Mouse (Mus musculus) CD4-positive helper T cell, adult 2 months (primary cell): Measurements from ENCODE around the gene Mmp9.

Experiments
- DNase-seq: peaks from one replicate; pipeline ENCODE4 v3.0.0-alpha.2; 2012; ENCODE audit warnings: low read depth, missing footprints, low spot score

The Mmp9 gene

DNA sequence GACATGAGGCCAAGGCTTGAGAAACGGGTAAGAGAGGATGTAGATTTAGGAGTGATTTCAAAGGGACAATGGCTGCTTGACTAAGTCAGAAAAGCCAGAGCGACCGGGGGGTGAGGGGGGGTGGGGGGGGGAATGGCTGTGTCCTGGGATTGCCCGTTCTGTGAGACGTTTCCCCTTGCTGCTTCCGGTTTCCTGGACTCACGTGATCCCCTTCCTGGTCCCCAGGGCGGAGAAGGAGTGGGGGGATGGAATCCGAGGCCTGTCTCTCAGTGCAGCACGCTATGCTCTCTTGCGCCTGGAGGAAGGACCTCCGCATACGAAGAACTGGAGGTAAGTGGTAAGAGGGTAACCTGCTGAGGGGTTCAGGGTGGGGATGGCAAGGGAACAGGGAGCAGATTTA lies 48.2 kb downstream of the Mmp9 start:
- no peak for DNase-seq

DNA sequence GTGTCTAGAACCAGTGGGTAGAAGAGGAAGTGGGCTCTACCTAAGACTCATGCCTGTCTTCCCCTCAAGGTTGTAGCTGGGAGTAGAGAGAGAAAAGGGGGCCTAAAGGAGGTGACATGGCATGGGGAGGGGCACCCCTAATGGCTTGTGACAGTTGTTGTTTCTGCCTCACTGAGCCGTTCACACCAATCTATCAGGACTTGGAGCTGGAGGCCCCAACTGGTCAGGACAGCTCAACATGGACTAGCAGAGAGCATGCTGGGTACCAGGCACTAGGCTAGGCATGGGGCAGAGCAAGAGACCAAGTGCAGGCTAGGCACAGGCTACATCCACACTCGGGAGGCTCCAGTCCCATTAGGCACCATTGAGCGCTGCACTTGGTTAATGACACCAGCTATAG lies 50.5 kb downstream of the Mmp9 start:
- DNase-seq: no peak

DNA sequence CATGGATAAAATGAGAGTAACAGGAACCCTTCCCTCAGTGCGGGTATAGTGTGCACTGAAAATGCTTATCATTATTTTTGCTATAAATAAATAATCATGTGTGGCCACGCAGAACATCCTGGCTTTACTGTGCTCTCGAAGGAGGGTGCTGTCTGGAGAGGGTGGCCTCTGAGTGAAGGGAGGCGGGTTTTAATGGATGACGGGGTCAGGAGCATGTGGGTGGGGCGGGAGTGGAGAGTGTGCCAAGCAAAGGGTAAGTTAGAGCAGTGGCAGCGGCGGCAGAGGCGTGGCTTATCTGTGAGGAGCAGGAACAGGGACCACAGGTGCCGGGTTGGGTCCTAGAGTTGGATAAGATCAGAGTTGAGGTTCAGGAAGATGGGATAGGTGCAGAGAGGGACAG lies 51.2 kb downstream of the Mmp9 start:
- no peak for DNase-seq

DNA sequence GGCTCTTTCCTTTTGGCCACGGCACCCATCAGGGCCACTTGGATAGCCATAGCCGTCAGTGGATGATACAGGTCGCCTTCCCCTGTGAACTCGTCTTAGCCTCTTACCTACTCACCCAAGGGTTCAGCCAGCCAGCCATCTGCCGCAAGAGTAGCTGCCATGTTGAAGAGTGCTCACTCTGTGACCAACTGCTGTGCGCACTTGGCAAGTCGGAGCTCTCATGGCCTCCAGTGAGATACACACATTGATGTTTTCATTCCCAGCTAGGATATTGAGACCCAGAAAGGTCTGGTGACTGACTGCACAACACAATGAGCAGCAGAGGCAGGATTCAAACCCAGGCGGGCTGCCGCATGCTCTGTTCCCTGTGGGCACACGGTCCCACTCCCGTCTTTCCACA lies 53.6 kb downstream of the Mmp9 start:
- DNase-seq: no peak

DNA sequence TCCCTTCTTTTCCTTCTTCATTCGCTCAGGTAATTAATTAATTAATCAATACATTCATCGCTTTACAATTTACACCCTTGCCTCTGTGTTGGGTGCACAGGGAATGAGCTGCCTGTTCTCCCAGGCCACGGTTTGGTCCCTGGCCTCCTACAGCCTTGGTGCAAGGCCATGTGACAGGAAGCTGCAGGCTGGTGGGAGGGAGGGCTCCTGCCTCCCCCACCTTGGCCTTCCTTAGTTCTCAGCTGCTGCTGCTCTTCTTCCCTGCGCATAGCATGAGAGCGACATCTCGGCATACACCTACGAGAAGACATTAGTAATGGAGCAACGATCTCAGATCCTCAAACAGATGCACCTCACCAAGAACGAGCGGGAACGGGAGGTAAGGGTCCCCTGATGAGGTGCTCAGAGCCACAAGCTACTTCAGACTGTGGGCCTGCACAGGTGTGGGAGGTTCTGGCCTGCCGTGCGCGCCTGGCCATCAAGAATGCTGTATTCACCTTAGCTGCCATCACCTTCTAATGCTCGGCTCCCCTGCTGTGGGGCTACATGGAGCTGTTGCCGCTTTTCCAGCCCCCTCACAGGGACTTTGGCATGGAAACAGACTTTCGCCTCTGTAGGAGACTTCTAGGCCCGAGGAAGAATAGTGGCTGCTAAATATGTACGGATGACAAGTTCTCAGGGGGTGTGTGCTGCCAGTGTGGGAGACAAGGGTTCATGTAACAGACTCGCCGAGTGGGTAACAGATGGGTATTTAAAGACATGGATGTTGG lies 54.3 kb downstream of the Mmp9 start:
- DNase-seq: no peak

DNA sequence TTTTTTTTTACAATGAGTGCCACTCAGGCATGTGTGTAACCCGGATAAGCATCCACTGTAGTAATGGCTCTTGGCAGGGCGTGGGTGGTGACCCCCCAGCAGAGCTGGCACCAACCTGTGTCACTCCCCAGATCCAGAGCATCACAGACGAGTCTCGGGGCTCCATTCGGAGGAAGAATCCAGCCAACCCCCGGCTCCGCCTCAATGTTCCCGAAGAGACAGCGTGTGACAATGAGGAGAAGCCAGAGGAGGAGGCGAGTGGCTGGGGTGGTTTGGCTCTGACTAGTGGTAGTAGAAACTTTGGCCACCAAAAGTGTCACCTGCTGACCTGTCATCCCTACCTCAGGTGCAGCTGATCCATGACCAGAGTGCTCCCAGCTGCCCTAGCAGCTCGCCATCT lies 55.4 kb downstream of the Mmp9 start:
- DNase-seq: no peak

DNA sequence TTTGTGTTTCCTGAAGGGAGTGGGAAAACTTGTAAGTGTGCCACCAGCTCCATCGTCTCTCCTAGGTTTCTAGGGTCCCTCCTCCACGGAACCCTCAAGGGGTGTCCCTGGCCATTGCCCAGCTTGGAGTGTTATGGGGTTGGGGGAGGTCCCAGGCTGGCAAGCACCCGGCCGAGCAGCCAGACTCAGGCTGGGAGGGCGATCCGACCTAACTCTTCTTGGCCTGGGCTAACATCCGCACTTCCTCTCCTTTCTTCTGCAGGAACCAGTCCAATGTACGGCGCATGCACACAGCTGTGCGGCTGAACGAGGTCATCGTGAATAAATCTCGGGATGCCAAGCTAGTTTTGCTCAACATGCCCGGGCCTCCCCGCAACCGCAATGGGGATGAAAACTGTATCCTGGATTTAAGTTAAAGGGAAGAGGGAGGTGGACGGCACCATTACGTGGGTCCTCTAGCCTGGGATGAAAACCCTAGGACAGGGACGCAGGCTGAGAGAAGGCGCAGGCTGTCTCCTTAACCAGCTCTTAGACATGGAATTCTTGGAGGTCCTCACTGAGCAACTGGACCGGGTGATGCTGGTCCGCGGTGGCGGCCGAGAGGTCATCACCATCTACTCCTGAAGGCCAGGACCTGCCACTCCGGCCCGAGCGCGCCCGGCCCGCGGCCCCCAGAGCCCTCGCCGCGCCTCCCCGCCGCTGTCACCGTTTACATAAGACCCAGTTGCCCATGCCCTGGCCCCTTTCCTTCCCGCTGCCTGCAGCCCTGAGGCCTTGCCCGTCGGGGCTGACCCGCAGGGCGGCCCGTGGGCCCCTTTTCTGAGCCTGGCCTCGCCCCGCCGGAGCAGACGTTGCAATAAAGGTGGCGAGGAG lies 56.5 kb downstream of the Mmp9 start:
- no peak for DNase-seq

DNA sequence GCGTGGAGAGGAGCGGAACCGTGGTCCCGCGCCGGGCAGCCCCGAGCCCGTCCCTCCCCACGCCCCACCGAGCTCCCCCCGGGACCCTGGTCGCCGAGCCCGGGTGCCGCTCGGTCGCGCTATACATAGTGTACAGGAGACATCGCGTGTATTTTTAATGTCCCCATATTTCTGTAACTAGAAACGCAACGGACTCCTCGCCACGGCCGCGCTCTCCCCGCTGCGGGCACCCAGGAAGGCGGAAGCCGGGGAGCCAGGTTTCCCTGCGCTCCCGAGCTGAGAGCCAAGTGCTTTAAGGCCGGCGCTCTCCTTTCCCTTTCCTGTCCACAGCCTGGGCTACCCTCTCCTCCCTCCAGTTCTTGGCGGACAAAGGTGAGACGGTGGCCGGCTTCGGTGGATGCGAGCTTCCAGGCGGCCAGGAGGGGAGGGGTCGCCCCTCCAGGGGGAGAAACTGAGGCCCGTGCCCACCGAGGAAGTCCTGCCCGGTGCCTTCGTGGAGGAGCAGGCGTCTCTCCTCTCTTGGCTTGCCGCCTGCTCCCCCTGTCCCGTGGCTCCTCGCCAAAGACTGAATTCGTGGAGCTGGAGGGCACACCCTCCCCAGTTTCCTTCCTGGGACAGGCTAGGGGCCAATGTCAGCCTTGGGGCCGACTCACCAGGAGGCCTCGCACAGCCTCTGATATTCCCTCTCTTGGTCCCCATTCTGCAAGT lies 57.3 kb downstream of the Mmp9 start:
- no peak for DNase-seq

DNA sequence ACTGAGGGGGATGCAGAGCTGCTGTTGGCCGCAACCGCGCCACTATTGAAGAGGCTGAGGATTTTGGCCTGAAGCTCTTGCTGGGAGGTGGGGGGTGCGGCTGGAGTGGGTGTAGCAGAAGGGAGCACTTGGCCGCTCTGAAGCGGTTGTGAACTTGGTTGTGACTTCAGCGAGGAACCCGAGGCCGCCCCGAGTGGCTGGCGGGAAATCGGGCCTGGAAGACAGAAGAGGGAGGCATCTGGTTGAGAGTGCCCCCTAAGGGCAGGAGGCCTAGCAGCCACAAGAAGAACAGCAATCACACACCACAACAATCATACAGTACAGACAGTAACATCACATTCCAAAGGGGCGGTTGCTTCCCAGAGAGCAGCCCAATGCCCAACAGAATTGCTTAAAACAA lies 61.4 kb downstream of the Mmp9 start:
- no peak for DNase-seq

DNA sequence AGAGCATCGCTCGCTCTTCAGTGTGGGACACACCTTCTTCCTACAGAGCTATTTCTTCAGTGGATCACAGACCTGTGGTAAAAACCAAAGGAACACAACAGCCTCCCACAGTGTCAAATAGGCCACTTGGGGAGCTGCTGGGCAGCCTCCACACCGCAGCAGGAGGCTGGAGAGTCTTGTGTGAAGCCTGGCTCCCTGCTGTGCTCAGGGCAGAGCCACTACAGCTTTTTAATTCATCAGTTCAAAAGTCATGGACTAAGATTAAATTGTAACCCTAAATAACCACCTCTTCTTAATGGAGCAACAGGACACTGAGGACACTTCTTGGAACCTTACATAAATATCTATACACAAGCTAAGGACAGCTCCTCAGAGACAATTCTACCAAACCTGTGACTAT lies 62.5 kb downstream of the Mmp9 start:
- DNase-seq: no peak

DNA sequence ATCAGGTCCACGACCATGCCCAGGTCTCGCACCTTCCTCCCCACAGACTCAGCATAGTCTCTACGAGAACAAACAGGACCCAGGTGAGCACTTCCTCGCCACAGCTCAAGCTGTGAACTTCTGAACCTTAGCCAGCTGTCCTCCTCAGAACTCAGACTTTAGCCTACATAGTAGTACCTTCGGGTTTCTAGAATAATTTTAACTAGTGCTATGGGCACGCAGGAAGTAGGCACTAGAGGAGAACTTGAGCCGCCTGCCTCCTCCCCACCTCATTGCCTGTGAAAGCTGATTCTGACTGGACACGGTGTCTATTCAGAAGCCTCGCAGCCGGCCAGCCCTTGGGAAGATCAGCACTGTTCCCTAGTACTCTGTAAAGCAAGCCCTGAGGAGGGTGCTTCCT lies 63.7 kb downstream of the Mmp9 start:
- no peak for DNase-seq
